Mouse (Mus musculus): ENCODE measurements around the gene Ak1.

The Ak1 gene

DNA sequence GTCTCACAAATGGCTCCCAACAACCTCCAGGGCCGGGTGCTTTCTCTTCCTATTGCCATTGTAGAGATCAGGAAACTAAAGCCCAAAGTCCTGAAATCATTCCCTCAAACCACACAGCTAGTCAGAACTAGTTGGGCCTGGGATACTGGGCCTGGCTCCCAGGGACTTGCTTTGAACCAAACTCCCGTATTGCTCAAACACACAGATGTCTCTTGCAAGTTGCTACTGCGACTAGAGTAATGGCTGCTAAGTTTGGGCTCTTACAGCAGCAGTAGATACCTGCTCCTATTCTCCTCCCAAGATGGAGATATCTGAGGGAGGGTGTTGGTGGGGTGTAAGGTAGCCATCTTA is 33.8 kb downstream of the Ak1 start:
- no peak for DNase-seq (ENCODE audit: low spot score)

DNA sequence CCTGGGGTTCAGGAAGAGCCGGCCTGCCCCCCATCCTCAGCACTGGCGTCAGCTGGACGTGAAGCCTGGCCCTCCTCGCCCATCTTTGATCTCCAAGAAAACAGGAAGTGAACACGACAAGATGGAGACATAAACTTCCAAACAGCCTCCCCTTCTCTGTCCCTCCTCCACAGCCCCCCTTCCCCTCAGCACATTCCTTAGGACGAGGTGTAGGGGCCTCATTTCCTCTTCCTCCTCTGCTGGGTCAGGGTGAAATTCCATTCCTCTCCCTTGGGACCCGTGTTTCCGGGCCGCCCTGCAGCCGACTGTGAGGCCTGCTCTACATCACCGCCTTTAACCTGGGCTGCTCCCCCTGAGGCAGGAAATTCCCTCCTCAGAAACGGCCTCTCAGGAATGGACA is 34.3 kb downstream of the Ak1 start:
- no peak for DNase-seq (ENCODE audit: low spot score)

- no peak for DNase-seq (ENCODE audit: low spot score)
Observed at GRCm38 (mm10) chr2:32658873-32659272, 37.3 kb downstream of the Ak1 start.

DNA sequence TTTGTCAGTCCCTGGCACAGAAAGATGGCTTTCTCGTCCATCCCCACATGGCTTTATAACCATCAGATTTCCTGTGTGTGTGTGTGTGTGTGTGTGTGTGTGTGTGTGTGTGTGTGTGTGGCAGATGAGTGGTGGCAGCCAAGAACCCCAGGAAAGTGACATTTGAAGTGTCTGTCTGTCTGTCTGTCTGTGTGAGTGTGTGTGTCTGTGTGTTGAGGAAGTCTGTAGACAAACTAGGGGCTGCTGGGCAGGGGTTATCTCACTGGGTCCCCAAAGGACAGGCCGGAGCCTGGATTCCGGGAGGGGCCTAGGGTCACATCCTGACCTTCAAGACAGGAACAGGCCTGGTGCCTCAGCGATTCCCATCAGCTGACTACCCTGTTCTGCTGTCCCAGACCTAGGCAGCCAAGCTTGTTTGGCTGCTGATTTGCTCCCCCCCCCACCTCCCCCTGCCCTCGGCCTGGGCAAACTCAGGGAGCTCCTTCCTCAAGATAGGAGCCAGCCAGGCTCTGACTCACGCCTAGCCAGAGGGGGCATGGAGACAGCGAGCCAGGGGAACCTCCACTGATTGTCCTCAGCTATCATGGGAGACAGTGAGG is 40.0 kb downstream of the Ak1 start:
- DNase-seq (ENCODE audit: low spot score): peak; percentile 56

GRCm38 (mm10) chr2:32662291-32662690 is 40.7 kb downstream of the Ak1 start:
- DNase-seq (ENCODE audit: low spot score): no peak

DNA sequence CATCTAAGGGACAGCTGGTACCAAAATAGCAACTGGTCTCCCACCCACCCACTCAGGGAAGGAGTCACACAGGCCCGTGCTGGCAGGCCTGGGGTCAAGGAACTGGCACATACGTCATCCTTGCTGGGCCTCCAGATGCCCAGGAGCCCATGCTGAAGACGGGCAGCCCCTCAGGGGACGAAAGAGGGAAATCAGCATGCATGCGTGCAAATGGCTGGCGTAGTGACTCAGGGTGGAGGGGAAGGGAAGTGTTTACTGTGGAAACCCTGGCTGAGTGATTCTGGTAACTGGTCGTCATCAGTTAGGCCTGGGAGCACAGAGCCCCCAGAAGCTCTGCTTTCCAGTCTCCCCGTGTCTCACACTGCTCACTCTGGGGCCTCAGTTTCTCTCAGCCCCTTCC is 43.8 kb downstream of the Ak1 start:
- no peak for DNase-seq (ENCODE audit: low spot score)

GRCm38 (mm10) chr2:32665853-32666252 is 44.3 kb downstream of the Ak1 start:
- DNase-seq (ENCODE audit: low spot score): no peak

- DNase-seq (ENCODE audit: low spot score): no peak
Observed at GRCm38 (mm10) chr2:32667775-32668174, 46.2 kb downstream of the Ak1 start.

GRCm38 (mm10) chr2:32668176-32668575 is 46.6 kb downstream of the Ak1 start:
- no peak for DNase-seq (ENCODE audit: low spot score)

- DNase-seq (ENCODE audit: low spot score): no peak
Observed at GRCm38 (mm10) chr2:32669876-32670275, 48.3 kb downstream of the Ak1 start.

DNA sequence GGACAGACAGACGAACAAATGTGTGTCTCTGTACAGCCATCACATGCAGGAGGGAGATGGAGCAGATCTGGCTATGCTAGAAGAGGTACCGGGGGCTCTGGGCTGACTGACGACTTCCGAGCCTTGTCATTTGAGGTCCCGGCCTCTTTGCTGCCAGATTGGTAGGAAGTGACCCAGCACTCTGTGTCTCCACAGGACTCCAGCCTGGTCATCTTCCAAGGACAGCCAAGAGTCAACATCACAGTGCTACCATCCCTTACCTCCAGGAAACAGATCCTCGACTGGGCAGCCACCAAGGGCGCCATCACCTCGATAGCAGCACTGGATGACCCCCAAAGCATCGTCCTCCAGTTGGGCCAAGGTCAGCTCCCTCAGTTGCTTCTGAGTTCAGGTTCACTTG is 49.6 kb downstream of the Ak1 start:
- DNase-seq (ENCODE audit: low spot score): no peak

DNA sequence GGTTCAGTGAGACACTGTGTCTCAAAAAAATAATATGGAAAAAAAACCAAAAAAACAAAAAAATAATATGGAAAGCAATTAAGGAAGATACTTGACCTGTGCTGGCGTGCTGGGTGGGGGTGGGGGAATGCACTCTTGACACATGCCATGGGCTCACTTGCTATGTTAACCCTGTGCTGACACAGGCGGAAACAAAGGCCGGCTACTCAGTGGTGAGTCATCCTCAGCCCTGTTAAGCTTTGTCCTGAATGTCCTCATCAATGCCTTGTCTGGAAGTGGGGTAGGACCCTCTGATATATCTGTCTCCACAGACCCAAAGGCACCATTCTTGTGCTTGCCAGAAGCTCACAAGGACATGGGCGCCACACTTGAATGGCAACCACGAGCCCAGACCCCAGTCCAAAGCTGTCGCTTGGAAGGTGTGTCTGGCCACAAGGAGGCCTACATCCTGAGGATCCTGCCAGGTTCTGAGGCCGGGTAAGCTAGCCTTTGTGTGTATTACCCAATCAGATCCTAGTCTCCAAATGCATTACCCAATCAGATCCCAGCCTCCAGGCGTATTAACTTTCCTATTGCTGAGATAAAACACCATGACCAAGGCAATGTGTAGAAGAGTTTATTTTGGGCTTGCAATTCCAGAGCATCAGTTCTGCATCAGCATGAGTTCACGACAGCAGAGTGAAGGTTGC is 50.5 kb downstream of the Ak1 start:
- no peak for DNase-seq (ENCODE audit: low spot score)

- DNase-seq (ENCODE audit: low spot score): peak; percentile 67
Observed at GRCm38 (mm10) chr2:32673176-32673917, 51.8 kb downstream of the Ak1 start.

GRCm38 (mm10) chr2:32676821-32677220 is 55.3 kb downstream of the Ak1 start:
- no peak for DNase-seq (ENCODE audit: low spot score)

DNA sequence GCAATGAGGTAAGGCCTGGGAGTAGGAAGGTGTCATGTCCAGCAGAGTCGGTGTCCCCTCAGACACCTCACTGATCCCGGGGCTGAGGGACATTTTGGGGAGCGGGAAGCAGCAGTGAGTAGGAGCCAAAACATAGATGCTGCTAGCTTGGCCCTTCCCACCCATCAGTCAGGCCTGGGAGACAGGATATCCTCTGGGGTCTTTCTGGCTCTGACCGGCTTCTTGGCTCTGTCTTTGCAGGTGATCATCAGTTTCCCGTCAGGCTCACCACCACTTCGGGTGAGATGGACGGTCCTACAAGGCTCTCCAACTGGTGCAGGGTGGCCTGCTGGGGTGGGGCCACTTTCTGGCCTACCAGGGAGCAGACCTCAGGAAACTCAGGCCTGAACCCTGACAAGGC is 56.1 kb downstream of the Ak1 start:
- no peak for DNase-seq (ENCODE audit: low spot score)

GRCm38 (mm10) chr2:32680051-32680451 is 58.5 kb downstream of the Ak1 start:
- peak; percentile 68 for DNase-seq (ENCODE audit: low spot score)

DNA sequence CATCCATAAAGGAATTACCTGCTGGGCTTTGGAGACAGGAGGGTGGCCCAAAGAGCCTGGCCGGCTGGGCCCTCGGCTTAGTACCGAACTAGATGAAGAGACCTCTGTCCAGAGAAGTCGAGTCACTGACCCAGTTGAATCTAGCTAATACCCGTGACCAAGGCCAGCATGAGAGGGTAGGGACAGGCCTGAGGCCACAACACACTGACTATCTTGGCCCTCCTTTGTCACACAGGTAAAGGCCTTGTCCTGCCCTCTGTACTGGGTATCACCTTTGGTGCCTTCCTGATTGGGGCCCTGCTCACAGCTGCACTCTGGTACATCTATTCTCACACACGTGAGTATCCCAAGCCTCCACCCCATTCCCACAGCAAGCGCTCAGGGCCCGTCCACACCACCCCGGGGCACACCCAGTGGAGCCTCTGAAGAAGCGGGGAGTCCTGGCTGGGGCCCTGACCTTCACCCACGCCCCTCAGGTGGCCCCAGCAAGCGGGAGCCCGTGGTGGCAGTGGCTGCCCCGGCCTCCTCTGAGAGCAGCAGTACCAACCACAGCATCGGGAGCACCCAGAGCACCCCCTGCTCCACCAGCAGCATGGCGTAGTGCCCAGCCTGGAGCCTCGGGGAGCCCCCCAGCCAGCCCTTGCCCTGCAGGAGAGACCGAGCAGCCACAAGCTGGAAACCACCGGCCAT is 59.5 kb downstream of the Ak1 start:
- no peak for DNase-seq (ENCODE audit: low spot score)

DNA sequence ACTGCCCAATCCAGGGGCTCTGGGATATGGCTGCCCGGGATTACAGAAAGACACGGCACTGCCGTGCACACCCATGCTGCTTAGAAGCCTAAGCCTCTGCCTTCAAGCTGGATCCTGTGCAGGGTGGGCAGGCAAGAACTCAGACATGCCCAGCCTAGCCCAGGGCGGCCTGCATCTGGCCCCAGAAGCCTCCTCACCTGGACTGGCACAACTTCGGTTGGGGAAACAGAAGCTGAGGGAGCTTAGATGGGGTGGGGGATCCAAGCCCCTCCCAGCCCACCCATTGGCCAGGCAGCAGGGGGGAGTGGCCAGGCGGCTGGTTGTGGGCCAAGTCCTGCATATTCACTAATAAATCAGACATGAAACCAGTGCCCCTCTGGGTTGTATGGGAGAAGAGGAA is 60.2 kb downstream of the Ak1 start:
- no peak for DNase-seq (ENCODE audit: low spot score)

DNA sequence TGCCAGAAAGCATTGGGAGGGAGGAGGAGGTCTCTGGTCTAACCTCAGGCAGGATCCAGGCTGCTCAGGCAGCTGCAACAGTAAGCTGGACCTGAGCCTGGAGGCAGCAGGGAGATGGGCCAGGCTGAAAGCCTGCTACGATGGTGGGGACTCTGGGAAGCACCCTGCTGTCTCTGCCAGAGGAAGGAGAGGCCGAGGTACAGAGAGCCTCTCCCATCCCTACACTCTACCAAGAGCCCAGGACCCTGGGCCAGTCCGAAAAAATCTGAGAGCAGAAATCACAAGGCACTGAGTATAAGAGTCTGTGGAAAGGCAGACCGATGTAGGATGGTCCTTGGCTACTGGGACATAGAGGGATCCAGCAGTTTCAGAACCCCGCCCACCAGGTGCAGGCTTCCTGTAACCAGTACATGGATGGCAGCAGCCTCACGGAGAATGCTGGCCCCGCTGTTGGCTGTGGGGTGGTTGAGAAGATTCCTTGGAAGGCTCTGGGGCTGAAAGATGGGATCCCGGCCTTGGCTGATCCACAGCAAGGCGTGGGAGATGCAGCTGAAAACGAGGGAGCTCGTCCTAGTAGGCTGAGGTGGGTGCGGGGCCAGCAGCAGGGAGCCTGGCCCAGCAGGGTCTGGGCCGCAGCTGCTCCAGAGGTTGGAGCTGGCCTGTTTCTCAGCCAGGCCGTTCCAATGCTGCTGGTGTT is 61.3 kb downstream of the Ak1 start:
- no peak for DNase-seq (ENCODE audit: low spot score)

- no peak for DNase-seq (ENCODE audit: low spot score)
Observed at GRCm38 (mm10) chr2:32683701-32684100, 62.1 kb downstream of the Ak1 start.
